Mouse (Mus musculus): Measurements from ENCODE around the gene Pou2f2. TPM values are rescaled to one million over a fixed set of nuclear protein-coding genes. Genes with fewer than 3 reads are reported as not detected.

Gene Pou2f2
- total and polyA plus RNA-seq, 2 experiments from 2014 or later: 9.0 to 35.9 TPM

GRCm38 (mm10) chr7:25184091-25184490 lies 4.6 kb upstream of the Pou2f2 start:
- Histone ChIP-seq H3K4me2 (ENCODE audit: low read depth, low read length, poor library complexity, severe bottlenecking) (no peak overlapping the region), H3K4me3 (ENCODE audit: low read depth, low read length) (no peak overlapping the region), H3K9me3 (ENCODE audit: low read length) (no peaks in the 10 kb centered on the region), H3K27me3 (ENCODE audit: insufficient read depth, low read length) (peaks cover 4% of the 10 kb centered on the region; the same call in 1 of the 2 replicates), H3K9ac (replicated peaks; ENCODE audit: low read length, poor library complexity, severe bottlenecking) (no peak overlapping the region), H3K27ac (ENCODE audit: low read depth, low read length) (no peak overlapping the region), H3K36me3 (ENCODE audit: insufficient read depth, low read length) (no peaks in the 10 kb centered on the region), H3K4me1 (ENCODE audit: insufficient read depth, low read length) (no peaks in the 10 kb centered on the region)
- TF ChIP-seq CTCF (IDR thresholded peaks at IDR 0.05): no peak
- DNase-seq (ENCODE audit: low spot score): no peak
- 84% methylated on average over 6 of the region's 6 CpGs for WGBS
- ATAC-seq (ENCODE audit: low FRiP score): no peak

GRCm38 (mm10) chr7:25181814-25182213 lies 2.3 kb upstream of the Pou2f2 start:
- DNase-seq (ENCODE audit: low spot score): peak; percentile 39
- Histone ChIP-seq H3K4me2 (ENCODE audit: low read depth, low read length, poor library complexity, severe bottlenecking) (peak overlapping the region; percentile 66), H3K9me3 (ENCODE audit: low read length) (no peaks in the 10 kb centered on the region), H3K9ac (replicated peaks; ENCODE audit: low read length, poor library complexity, severe bottlenecking) (peak overlapping the region; percentile 36), H3K27ac (ENCODE audit: low read depth, low read length) (no peak overlapping the region), H3K4me1 (ENCODE audit: insufficient read depth, low read length) (peaks cover 6% of the 10 kb centered on the region), H3K27me3 (ENCODE audit: insufficient read depth, low read length) (peaks cover 4% of the 10 kb centered on the region; the same call in 1 of the 2 replicates), H3K4me3 (ENCODE audit: low read depth, low read length) (peak overlapping the region; percentile 30), H3K36me3 (ENCODE audit: insufficient read depth, low read length) (no peaks in the 10 kb centered on the region)
- TF ChIP-seq CTCF (IDR thresholded peaks at IDR 0.05): no peak
- no peak for ATAC-seq (ENCODE audit: low FRiP score)
- WGBS: 5% methylated on average over 21 of the region's 21 CpGs

- Histone ChIP-seq H3K4me2 (ENCODE audit: low read depth, low read length, poor library complexity, severe bottlenecking) (peak overlapping the region; percentile 66), H3K4me1 (ENCODE audit: insufficient read depth, low read length) (peaks cover 6% of the 10 kb centered on the region), H3K36me3 (ENCODE audit: insufficient read depth, low read length) (no peaks in the 10 kb centered on the region), H3K27me3 (ENCODE audit: insufficient read depth, low read length) (peaks cover 4% of the 10 kb centered on the region; the same call in 1 of the 2 replicates), H3K4me3 (ENCODE audit: low read depth, low read length) (peak overlapping the region; percentile 30), H3K27ac (ENCODE audit: low read depth, low read length) (no peak overlapping the region), H3K9ac (replicated peaks; ENCODE audit: low read length, poor library complexity, severe bottlenecking) (no peak overlapping the region), H3K9me3 (ENCODE audit: low read length) (no peaks in the 10 kb centered on the region)
- ATAC-seq (ENCODE audit: low FRiP score) (no peak), DNase-seq (ENCODE audit: low spot score) (peak; percentile 28)
- WGBS: under 1% methylated on average over 15 of the region's 15 CpGs
- peak; percentile 71 for TF ChIP-seq CTCF (IDR thresholded peaks at IDR 0.05)
Measured at GRCm38 (mm10) chr7:25181331-25181790, 1.8 kb upstream of the Pou2f2 start.

- ATAC-seq (ENCODE audit: low FRiP score) (no peak), DNase-seq (ENCODE audit: low spot score) (no peak)
- H3K9me3 ChIP-seq (ENCODE audit: low read length): no peaks in the 10 kb centered on the region
- no peak for TF ChIP-seq CTCF (IDR thresholded peaks at IDR 0.05)
- H3K27ac ChIP-seq (ENCODE audit: low read depth, low read length): peak overlapping the region; percentile 99
- H3K27me3 ChIP-seq (ENCODE audit: insufficient read depth, low read length): peaks cover 4% of the 10 kb centered on the region; the same call in 1 of the 2 replicates
- WGBS: 9% methylated on average over 6 of the region's 6 CpGs
- no peaks in the 10 kb centered on the region for H3K36me3 ChIP-seq (ENCODE audit: insufficient read depth, low read length)
- H3K4me2 ChIP-seq (ENCODE audit: low read depth, low read length, poor library complexity, severe bottlenecking): peak overlapping the region; percentile 66
- peaks cover 8% of the 10 kb centered on the region for H3K4me1 ChIP-seq (ENCODE audit: insufficient read depth, low read length)
- 0 out of 2 replicates have a peak overlapping the region, but pooled peaks have one; percentile 95 for H3K9ac ChIP-seq (replicated peaks; ENCODE audit: low read length, poor library complexity, severe bottlenecking)
- H3K4me3 ChIP-seq (ENCODE audit: low read depth, low read length): peak overlapping the region; percentile 77
Measured at GRCm38 (mm10) chr7:25180512-25180911, 986 bp upstream of the Pou2f2 start.

- Histone ChIP-seq H3K4me3 (ENCODE audit: low read depth, low read length) (peak overlapping the region; percentile 77), H3K36me3 (ENCODE audit: insufficient read depth, low read length) (no peaks in the 10 kb centered on the region), H3K4me2 (ENCODE audit: low read depth, low read length, poor library complexity, severe bottlenecking) (peak overlapping the region; percentile 66), H3K9me3 (ENCODE audit: low read length) (no peaks in the 10 kb centered on the region), H3K4me1 (ENCODE audit: insufficient read depth, low read length) (peaks cover 12% of the 10 kb centered on the region), H3K27me3 (ENCODE audit: insufficient read depth, low read length) (peaks cover 4% of the 10 kb centered on the region; the same call in 1 of the 2 replicates), H3K27ac (ENCODE audit: low read depth, low read length) (peak overlapping the region; percentile 99), H3K9ac (replicated peaks; ENCODE audit: low read length, poor library complexity, severe bottlenecking) (peak overlapping the region; percentile 95)
- ATAC-seq (ENCODE audit: low FRiP score) (peak; percentile 72), DNase-seq (ENCODE audit: low spot score) (peak; percentile 53)
- under 1% methylated on average over 50 of the region's 56 CpGs for WGBS
- TF ChIP-seq CTCF (IDR thresholded peaks at IDR 0.05): no peak
Measured at GRCm38 (mm10) chr7:25178787-25179605, 530 bp downstream of the Pou2f2 start.

GRCm38 (mm10) chr7:25178317-25178716 lies 1.2 kb downstream of the Pou2f2 start:
- no peak for TF ChIP-seq CTCF (IDR thresholded peaks at IDR 0.05)
- Histone ChIP-seq H3K36me3 (ENCODE audit: insufficient read depth, low read length) (no peaks in the 10 kb centered on the region), H3K27me3 (ENCODE audit: insufficient read depth, low read length) (peaks cover 4% of the 10 kb centered on the region; the same call in 1 of the 2 replicates), H3K4me3 (ENCODE audit: low read depth, low read length) (peak overlapping the region; percentile 77), H3K4me2 (ENCODE audit: low read depth, low read length, poor library complexity, severe bottlenecking) (peak overlapping the region; percentile 66), H3K9me3 (ENCODE audit: low read length) (no peaks in the 10 kb centered on the region), H3K4me1 (ENCODE audit: insufficient read depth, low read length) (peaks cover 12% of the 10 kb centered on the region), H3K9ac (replicated peaks; ENCODE audit: low read length, poor library complexity, severe bottlenecking) (peak overlapping the region; percentile 95), H3K27ac (ENCODE audit: low read depth, low read length) (peak overlapping the region; percentile 99)
- DNase-seq (ENCODE audit: low spot score): peak; percentile 34
- no peak for ATAC-seq (ENCODE audit: low FRiP score)
- under 1% methylated on average over 17 of the region's 17 CpGs for WGBS
